Mouse (Mus musculus) intestine, postnatal 0 days (tissue): ENCODE measurements around the gene Rassf2. TPM values are rescaled to one million over a fixed set of nuclear protein-coding genes. Genes with fewer than 3 reads are reported as not detected.
A peak's percentile ranks its signal among the peaks of the same experiment; 100 is the strongest.

Experiments
- ATAC-seq: fragments of 200-750 bp; cut with Nextera tagmentation; 2 replicates; pipeline ENCODE4 v1.8.0; 2017; ENCODE audit warnings: mild to moderate bottlenecking, moderate TSS enrichment, moderate library complexity
- H3K27ac ChIP-seq: fragments of 300-500 bp; sonication (generic); 2 replicates; pipeline ENCODE4 v1.5.1; 2014; ENCODE audit warnings: mild to moderate bottlenecking, low read depth, low read length, moderate library complexity
- H3K27me3 ChIP-seq: fragments of 300-500 bp; sonication (generic); replicated peaks from 2 replicates; pipeline ENCODE4 v1.6.1; 2014; ENCODE audit warnings: low read length, mixed read lengths; ENCODE audit not compliant: control insufficient read depth, insufficient read depth
- H3K36me3 ChIP-seq: fragments of 300-500 bp; sonication (generic); 2 replicates; pipeline ENCODE4 v1.6.1; 2014; ENCODE audit warnings: mild to moderate bottlenecking, moderate library complexity; ENCODE audit not compliant: control insufficient read depth, insufficient read depth
- H3K4me1 ChIP-seq: fragments of 300-500 bp; sonication (generic); replicated peaks from 2 replicates; pipeline ENCODE4 v1.6.1; 2014; ENCODE audit warnings: antibody characterized with exemption, low read length, mixed read lengths; ENCODE audit not compliant: control insufficient read depth, insufficient read depth
- H3K4me2 ChIP-seq: fragments of 300-500 bp; sonication (generic); replicated peaks from 2 replicates; pipeline ENCODE4 v1.6.1; 2014; ENCODE audit warnings: low read depth, mild to moderate bottlenecking, moderate library complexity
- H3K4me3 ChIP-seq: fragments of 300-500 bp; sonication (generic); 2 replicates; pipeline ENCODE4 v1.5.1; 2014; ENCODE audit warnings: low read depth, low read length
- H3K9ac ChIP-seq: fragments of 300-500 bp; sonication (generic); 2 replicates; pipeline ENCODE4 v1.6.1; 2014; ENCODE audit warnings: mild to moderate bottlenecking, low read depth, low read length
- H3K9me3 ChIP-seq: fragments of 300-500 bp; sonication (generic); 2 replicates; pipeline ENCODE4 v1.6.1; 2016; ENCODE audit warnings: mixed run types; ENCODE audit not compliant: control insufficient read depth
- CTCF ChIP-seq: sonication (generic); IDR thresholded peaks from 2 replicates; pipeline ENCODE4 v1.5.1; 2016; ENCODE audit warnings: low read depth, mild to moderate bottlenecking, control low read depth, antibody characterized with exemption, moderate library complexity
- whole genome bisulfite sequencing: fragments of 180-500 bp; shearing (Covaris S2); extraction: QIAGEN DNeasy Blood & Tissue Kit; methylation state at CpG from one replicate; pipeline ENCODE4 v1.1.7; 2014; 5-methylcytosine and 5-hydroxymethylcytosine counted together
- polyA plus RNA-seq: library from polyadenylated mRNA; unstranded; fragments of >200 nt; fragmentation: Nextera tagmentation; extraction: Ambion mirVana; gene quantifications from 2 replicates; pipeline ENCODE4 v1.2.1, GENCODE M21; 2015

Rassf2 gene
- polyA plus RNA-seq, 1 experiment from 2014 or later, result 4.4 TPM

DNA sequence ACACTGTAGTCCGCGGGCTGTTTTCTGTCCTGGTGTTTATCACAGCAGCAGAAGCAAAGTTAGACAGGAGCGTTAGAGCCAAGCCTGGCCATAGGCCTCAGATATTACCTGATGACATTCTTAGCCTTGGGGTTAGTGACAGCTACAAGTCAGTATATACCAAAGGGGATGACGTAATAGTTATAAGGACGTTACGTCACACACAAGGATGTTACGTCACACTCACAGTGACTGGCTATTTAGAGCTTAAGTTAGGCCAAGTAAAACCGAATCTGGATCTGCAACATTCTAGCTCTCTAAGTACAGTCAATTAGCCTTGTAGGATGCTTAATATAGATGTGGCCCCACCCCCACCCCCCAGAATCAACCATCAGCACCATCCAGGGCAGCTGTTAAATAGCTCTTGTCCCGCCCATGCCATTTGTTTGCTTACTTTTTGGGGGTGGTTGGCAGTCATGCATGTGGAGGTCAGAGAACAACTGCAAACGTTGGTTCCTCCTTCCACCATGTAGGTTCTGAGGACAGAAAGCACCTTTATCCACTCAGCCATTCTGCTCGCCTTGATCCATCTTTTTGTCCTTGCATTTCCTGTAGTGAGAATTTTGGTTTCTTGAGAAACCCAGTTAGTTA lies 18.2 kb upstream of the Rassf2 start:
- WGBS, result 61% methylated on average over 11 of the region's 11 CpGs
- no peak overlapping the region for H3K4me2 ChIP-seq
- no peaks in the 10 kb centered on the region for H3K9me3 ChIP-seq
- no peaks in the 10 kb centered on the region for H3K27me3 ChIP-seq
- no peaks in the 10 kb centered on the region for H3K4me1 ChIP-seq
- no peak overlapping the region for H3K9ac ChIP-seq
- no peak overlapping the region for H3K4me3 ChIP-seq
- H3K27ac ChIP-seq, result no peak overlapping the region
- ATAC-seq, result no peak
- H3K36me3 ChIP-seq, result no peaks in the 10 kb centered on the region
- TF ChIP-seq CTCF, result no peak

DNA sequence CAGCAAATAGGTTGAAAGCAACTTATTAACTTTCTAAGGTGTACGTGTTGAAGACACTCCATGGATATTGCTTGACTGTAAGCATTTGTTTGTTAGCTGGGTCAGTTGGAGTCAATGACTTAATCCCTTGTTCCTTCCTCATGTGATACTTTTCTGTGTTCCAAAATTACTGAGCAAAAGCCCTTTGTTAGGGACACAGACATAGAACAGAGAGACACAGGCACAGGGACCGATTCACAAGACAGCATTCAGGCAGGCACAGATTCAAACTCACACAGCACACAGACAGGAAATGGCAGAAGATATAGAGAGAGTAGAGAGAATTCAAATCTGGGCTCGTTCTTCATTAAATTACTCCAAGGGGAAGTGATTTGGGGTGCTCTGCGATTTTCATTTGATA lies 17.3 kb upstream of the Rassf2 start:
- Histone ChIP-seq H3K4me1 (no peaks in the 10 kb centered on the region), H3K27ac (no peak overlapping the region), H3K4me3 (no peak overlapping the region), H3K27me3 (no peaks in the 10 kb centered on the region), H3K36me3 (no peaks in the 10 kb centered on the region), H3K9ac (no peak overlapping the region), H3K4me2 (no peak overlapping the region), H3K9me3 (no peaks in the 10 kb centered on the region)
- 75% methylated on average over 4 of the region's 4 CpGs for WGBS
- TF ChIP-seq CTCF, result no peak
- ATAC-seq, result no peak

DNA sequence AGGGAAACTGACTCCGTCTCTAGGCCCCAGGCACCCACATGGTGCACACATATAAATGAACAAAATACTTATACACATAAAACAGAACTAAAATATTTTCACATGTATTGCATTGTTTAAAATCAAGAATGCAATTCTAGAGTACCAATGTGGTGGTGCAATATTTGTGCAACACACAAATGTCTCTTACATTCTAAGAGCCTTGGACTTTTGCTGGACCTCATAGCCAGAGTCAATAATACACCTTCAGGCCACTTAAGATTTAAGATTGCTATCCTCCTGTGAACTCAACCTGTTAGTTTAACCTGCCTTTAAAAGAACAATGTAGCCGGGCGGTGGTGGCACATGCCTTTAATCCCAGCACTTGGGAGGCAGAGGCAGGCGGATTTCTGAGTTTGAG lies 16.6 kb upstream of the Rassf2 start:
- no peak overlapping the region for H3K27ac ChIP-seq
- WGBS, result 94% methylated on average over 4 of the region's 4 CpGs
- no peaks in the 10 kb centered on the region for H3K27me3 ChIP-seq
- H3K9ac ChIP-seq, result no peak overlapping the region
- no peaks in the 10 kb centered on the region for H3K36me3 ChIP-seq
- H3K4me2 ChIP-seq, result no peak overlapping the region
- no peak overlapping the region for H3K4me3 ChIP-seq
- ATAC-seq, result no peak
- TF ChIP-seq CTCF, result no peak
- H3K9me3 ChIP-seq, result no peaks in the 10 kb centered on the region
- H3K4me1 ChIP-seq, result no peaks in the 10 kb centered on the region

DNA sequence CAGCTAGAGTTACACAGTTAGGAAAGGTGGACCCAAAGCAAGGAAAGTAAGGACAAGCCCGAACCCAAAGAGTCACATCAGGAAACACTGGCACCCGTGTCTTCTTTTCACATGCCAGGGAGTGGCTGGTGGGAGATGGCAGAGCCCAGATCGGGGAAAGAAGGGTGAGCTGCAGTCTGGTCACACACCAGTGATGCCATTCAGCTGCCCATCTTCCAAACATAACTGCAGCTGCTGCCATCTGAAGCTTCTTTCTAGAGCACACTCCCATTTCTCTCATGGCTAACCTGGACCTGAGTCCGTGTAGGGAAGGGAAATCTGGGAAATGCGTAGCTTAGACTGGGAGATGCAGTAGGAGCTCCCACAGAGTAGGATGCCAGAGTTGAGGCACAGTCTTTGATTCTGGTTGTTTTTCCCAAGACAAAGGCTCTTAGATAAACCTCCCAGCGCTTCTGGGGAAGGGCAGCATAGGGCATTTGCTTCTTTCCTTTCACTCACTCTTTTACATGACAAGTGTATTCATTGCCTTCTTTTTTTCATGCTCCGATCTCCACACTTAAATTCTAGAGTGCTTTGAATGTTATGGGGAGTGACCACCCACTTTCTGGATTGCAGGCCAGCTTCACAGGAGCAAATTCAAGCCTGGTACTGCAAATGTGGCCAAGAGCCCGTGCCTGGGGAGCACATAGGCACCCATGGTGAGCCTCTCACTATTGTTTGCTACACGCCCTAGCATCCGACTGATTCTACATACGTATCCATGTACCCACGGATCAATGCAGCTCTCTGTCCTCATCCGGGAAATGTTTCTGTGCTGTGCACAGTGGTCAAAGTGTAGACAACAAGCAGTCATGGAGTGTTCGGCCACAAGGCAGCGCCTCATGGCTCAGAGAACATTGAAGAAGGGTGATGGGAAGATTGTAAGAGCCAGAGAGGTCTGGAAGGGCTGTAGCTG lies 14.5 kb upstream of the Rassf2 start:
- Histone ChIP-seq H3K4me1 (no peaks in the 10 kb centered on the region), H3K4me2 (no peak overlapping the region), H3K9me3 (no peaks in the 10 kb centered on the region), H3K27me3 (no peaks in the 10 kb centered on the region), H3K4me3 (no peak overlapping the region), H3K27ac (no peak overlapping the region), H3K36me3 (no peaks in the 10 kb centered on the region), H3K9ac (no peak overlapping the region)
- ATAC-seq, result no peak
- WGBS, result 83% methylated on average over 15 of the region's 15 CpGs
- no peak for TF ChIP-seq CTCF

DNA sequence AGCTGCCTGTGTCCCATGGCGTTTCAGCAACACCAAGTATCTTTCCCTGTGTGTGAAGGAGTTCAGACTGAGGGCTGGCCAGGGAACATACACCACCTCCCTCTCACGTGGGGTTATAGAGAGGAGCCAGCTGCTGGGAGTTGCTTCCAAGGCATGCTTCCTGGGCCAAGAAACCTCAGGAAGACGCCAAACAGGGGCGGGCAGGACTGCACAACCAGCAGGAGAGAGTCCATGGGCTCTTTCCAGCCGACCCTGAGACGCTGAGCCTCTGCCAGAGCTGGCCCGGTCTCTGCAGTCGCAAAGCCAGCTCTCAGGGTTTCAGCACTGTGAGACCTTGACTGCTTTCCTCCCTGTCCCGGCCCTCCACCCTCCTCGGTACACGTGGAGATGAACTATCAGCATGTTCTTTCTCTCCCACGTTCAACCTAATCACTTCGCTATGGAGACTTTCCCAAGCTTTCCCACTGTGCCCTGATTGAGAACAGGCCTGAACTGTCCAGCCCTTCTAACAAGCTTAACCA lies 13.1 kb upstream of the Rassf2 start:
- Histone ChIP-seq H3K9ac (no peak overlapping the region), H3K4me3 (no peak overlapping the region), H3K27ac (0 out of 2 replicates have a peak overlapping the region, but pooled peaks have one; percentile 15), H3K27me3 (no peaks in the 10 kb centered on the region), H3K4me2 (0 out of 2 replicates have a peak overlapping the region, but pooled peaks have one; percentile 24), H3K9me3 (no peaks in the 10 kb centered on the region), H3K4me1 (no peaks in the 10 kb centered on the region), H3K36me3 (no peaks in the 10 kb centered on the region)
- no peak for TF ChIP-seq CTCF
- WGBS, result 36% methylated on average over 13 of the region's 13 CpGs
- peak; percentile 45; the same call in 1 of the 2 replicates for ATAC-seq

DNA sequence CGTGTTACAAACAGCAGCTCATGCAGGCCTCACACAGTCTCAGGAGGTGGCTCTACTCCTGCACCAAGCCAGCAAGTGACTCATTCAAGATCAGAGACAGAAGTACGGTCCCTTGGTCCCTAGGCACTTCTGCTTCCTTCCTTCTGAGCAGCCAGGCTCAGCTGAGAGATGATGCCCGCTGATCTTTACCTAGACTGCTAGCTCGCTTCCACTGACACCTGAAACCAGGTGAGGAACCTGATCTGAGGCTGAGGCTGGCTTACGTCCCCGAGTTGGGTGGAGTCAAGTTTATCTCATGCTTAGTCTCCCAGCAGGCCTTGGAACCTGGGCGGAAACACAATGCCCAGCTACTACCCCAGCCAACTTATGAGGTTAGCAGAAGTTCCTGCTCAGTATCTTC lies 9.8 kb upstream of the Rassf2 start:
- no peak overlapping the region for H3K27ac ChIP-seq
- WGBS, result 44% methylated on average over 7 of the region's 7 CpGs
- TF ChIP-seq CTCF, result no peak
- ATAC-seq, result no peak
- H3K4me3 ChIP-seq, result no peak overlapping the region
- H3K4me2 ChIP-seq, result no peak overlapping the region
- H3K9me3 ChIP-seq, result no peaks in the 10 kb centered on the region
- H3K9ac ChIP-seq, result no peak overlapping the region
- H3K4me1 ChIP-seq, result no peaks in the 10 kb centered on the region
- no peaks in the 10 kb centered on the region for H3K27me3 ChIP-seq
- H3K36me3 ChIP-seq, result no peaks in the 10 kb centered on the region
